Mouse (Mus musculus) A20 (cell line): ENCODE results near the gene Cldn24.
"Not testable (repeated sequence)": the region's sequence is repeated elsewhere in the genome, so short reads cannot be mapped to it uniquely, and the experiment has no call there.

Source experiments
- DNase-seq: peaks from one replicate; pipeline ENCODE4 v3.0.0-alpha.2; 2011; ENCODE audit warnings: low read depth, low spot score

Cldn24 gene

GRCm38 (mm10) chr8:47821843-47822242 is at the start of gene Cldn24:
Gene Cldn24 (plus strand): TSS chr8:47822143.
- DNase-seq, result no peak

GRCm38 (mm10) chr8:47772986-47773385 is 49.0 kb upstream of the Cldn24 start:
- no peak for DNase-seq

- no peak for DNase-seq
These were observed 44.5 kb upstream of the Cldn24 start for GRCm38 (mm10) chr8:47777415-47777814.

- DNase-seq, result no peak
These were observed 42.4 kb upstream of the Cldn24 start for GRCm38 (mm10) chr8:47779589-47779988.

- DNase-seq, result no peak
These were observed 40.1 kb upstream of the Cldn24 start for GRCm38 (mm10) chr8:47781881-47782280.

GRCm38 (mm10) chr8:47783544-47783943 is 38.4 kb upstream of the Cldn24 start:
- DNase-seq, result no peak

GRCm38 (mm10) chr8:47783944-47784343 is 38.0 kb upstream of the Cldn24 start:
- no peak for DNase-seq

- DNase-seq, result no peak
These were observed 37.5 kb upstream of the Cldn24 start for GRCm38 (mm10) chr8:47784436-47784835.

- DNase-seq, result no peak
These were observed 35.6 kb upstream of the Cldn24 start for GRCm38 (mm10) chr8:47786323-47786722.

- DNase-seq, result no peak
These were observed 34.2 kb upstream of the Cldn24 start for GRCm38 (mm10) chr8:47787705-47788104.

- no peak for DNase-seq
These were observed 30.0 kb upstream of the Cldn24 start for GRCm38 (mm10) chr8:47791986-47792385.

GRCm38 (mm10) chr8:47799438-47799837 is 22.5 kb upstream of the Cldn24 start:
- DNase-seq, result no peak

- no peak for DNase-seq
These were observed 19.6 kb upstream of the Cldn24 start for GRCm38 (mm10) chr8:47802349-47802748.

- no peak for DNase-seq
These were observed 17.7 kb upstream of the Cldn24 start for GRCm38 (mm10) chr8:47804262-47804661.

- DNase-seq, result no peak
These were observed 11.8 kb upstream of the Cldn24 start for GRCm38 (mm10) chr8:47809970-47810665.

GRCm38 (mm10) chr8:47810666-47811015 is 11.3 kb upstream of the Cldn24 start:
- DNase-seq, result no peak

- no peak for DNase-seq
These were observed 10.7 kb upstream of the Cldn24 start for GRCm38 (mm10) chr8:47811221-47811620.

- DNase-seq, result no peak
These were observed 2.9 kb upstream of the Cldn24 start for GRCm38 (mm10) chr8:47819034-47819433.

GRCm38 (mm10) chr8:47820914-47821772 is 800 bp upstream of the Cldn24 start:
- DNase-seq, result no peak

- not testable (repeated sequence) for DNase-seq
These were observed 598 bp downstream of the Cldn24 start for GRCm38 (mm10) chr8:47822541-47822940.

- no peak for DNase-seq
These were observed 1.8 kb downstream of the Cldn24 start for GRCm38 (mm10) chr8:47823777-47824176.

GRCm38 (mm10) chr8:47824182-47824581 is 2.2 kb downstream of the Cldn24 start, which contains the start of gene Cldn22:
Gene Cldn22 (plus strand): TSS chr8:47824482.
- DNase-seq, result no peak

- no peak for DNase-seq
These were observed 3.7 kb downstream of the Cldn24 start for GRCm38 (mm10) chr8:47825596-47825995.
